Mouse (Mus musculus): ENCODE measurements around the gene Ttyh2. TPM values are rescaled to one million over a fixed set of nuclear protein-coding genes. Genes with fewer than 3 reads are reported as not detected.
A peak's percentile ranks its signal among the peaks of the same experiment; 100 is the strongest.

Gene Ttyh2
- polyA plus RNA-seq, 2 experiments from 2014 or later: 2.4 to 3.3 TPM

GRCm38 (mm10) chr11:114682321-114682900 is 7.2 kb downstream of the Ttyh2 start:
- ATAC-seq: no peak

GRCm38 (mm10) chr11:114683029-114683721 is 7.9 kb downstream of the Ttyh2 start:
- ATAC-seq: no peak

- ATAC-seq: no peak
Measured at GRCm38 (mm10) chr11:114683722-114684621, 8.7 kb downstream of the Ttyh2 start.

GRCm38 (mm10) chr11:114684627-114685373 is 9.6 kb downstream of the Ttyh2 start:
- ATAC-seq: no peak

GRCm38 (mm10) chr11:114685526-114686040 is 10.4 kb downstream of the Ttyh2 start:
- ATAC-seq: no peak

GRCm38 (mm10) chr11:114686221-114686959 is 11.2 kb downstream of the Ttyh2 start:
- no peak for ATAC-seq

- ATAC-seq: no peak
Measured at GRCm38 (mm10) chr11:114687574-114688188, 12.4 kb downstream of the Ttyh2 start.

- ATAC-seq: no peak
Measured at GRCm38 (mm10) chr11:114688729-114689128, 13.5 kb downstream of the Ttyh2 start.

- no peak for ATAC-seq
Measured at GRCm38 (mm10) chr11:114690192-114690591, 15.0 kb downstream of the Ttyh2 start.

GRCm38 (mm10) chr11:114691454-114692182 is 16.4 kb downstream of the Ttyh2 start:
- ATAC-seq: no peak

GRCm38 (mm10) chr11:114692601-114693000 is 17.4 kb downstream of the Ttyh2 start:
- no peak for ATAC-seq

GRCm38 (mm10) chr11:114693456-114693855 is 18.2 kb downstream of the Ttyh2 start:
- no peak for ATAC-seq

GRCm38 (mm10) chr11:114694451-114694850 is 19.2 kb downstream of the Ttyh2 start:
- no peak for ATAC-seq

GRCm38 (mm10) chr11:114698496-114698895 is 23.3 kb downstream of the Ttyh2 start:
- ATAC-seq: no peak

- peak; percentile 66 for ATAC-seq
Measured at GRCm38 (mm10) chr11:114699511-114699910, 24.3 kb downstream of the Ttyh2 start.

GRCm38 (mm10) chr11:114702311-114702995 is 27.2 kb downstream of the Ttyh2 start:
- ATAC-seq: peak; percentile 46

- no peak for ATAC-seq
Measured at GRCm38 (mm10) chr11:114702996-114703361, 27.7 kb downstream of the Ttyh2 start.

- no peak for ATAC-seq
Measured at GRCm38 (mm10) chr11:114704071-114704913, 29.1 kb downstream of the Ttyh2 start.

- no peak for ATAC-seq
Measured at GRCm38 (mm10) chr11:114706358-114706757, 31.1 kb downstream of the Ttyh2 start.

All from activated CD4-positive, CD25-positive, alpha-beta regulatory T cell, adult 4 months (primary cell).